In genomic region chr7:18799129-18799528, GRCm38 (mm10) we compare ENCODE assay signal across 23 mouse cellular contexts. TPM values are rescaled to one million over a fixed set of nuclear protein-coding genes. Genes with fewer than 3 reads are reported as not detected.
DNase-seq lines count a peak whose midpoint lies in the region; ATAC-seq and TF ChIP-seq lines count a peak whose summit lies in the region.
"Had no signal": no experiment of that assay in that cellular context is flagged by ENCODE, and none has a peak within 500 bp of the region (broad histone marks: within the 10 kb centered on the region; RNA-seq: fewer than 3 reads in every experiment).

No protein-coding gene starts in this region.

- TF ChIP-seq POLR2A in heart, adult 2 months (IDR thresholded peaks at IDR 0.05; ENCODE audit: insufficient read depth, low read depth, low read length): no peak
- TF ChIP-seq POLR2A in ES-Bruce4 (IDR thresholded peaks at IDR 0.05; ENCODE audit: insufficient read depth, low read length): no peak
- TF ChIP-seq POLR2A in brain, embryonic 14.5 days (IDR thresholded peaks at IDR 0.05; ENCODE audit: borderline replicate concordance, extremely low read depth, insufficient read depth, insufficient read length, poor library complexity, severe bottlenecking): no peak

- 40% methylated on average over 3 of the region's 3 CpGs for WGBS in heart, adult 2 months
- WGBS in liver, postnatal 0 days (ENCODE audit: insufficient replicate concordance): 36% methylated on average over 3 of the region's 3 CpGs
- 41% methylated on average over 3 of the region's 3 CpGs for WGBS in liver, embryonic 11.5 days

- no peaks in the 10 kb centered on the region for H3K9me3 ChIP-seq in liver, postnatal 0 days (ENCODE audit: low read length)
- H3K9me3 ChIP-seq in liver, embryonic 11.5 days (ENCODE audit: control insufficient read depth, low read length): no peaks in the 10 kb centered on the region
- no peaks in the 10 kb centered on the region for H3K9me3 ChIP-seq in ES-Bruce4 (replicated peaks; ENCODE audit: control insufficient read depth, insufficient read depth, low read length, poor library complexity, severe bottlenecking)
- H3K9me3 ChIP-seq: forebrain, embryonic 13.5 days; heart, embryonic 12.5 days; hindbrain, embryonic 15.5 days; limb, embryonic 13.5 days; stomach, embryonic 15.5 days had no signal

- no peak overlapping the region for H3K4me2 ChIP-seq in liver, postnatal 0 days (ENCODE audit: low read depth, low read length)
- H3K4me2 ChIP-seq in liver, embryonic 11.5 days: no peak overlapping the region
- H3K4me2 ChIP-seq: forebrain, embryonic 13.5 days; heart, embryonic 12.5 days; hindbrain, embryonic 15.5 days; limb, embryonic 13.5 days; stomach, embryonic 15.5 days had no signal

- H3K4me3 ChIP-seq in heart, adult 2 months: no peak overlapping the region
- no peak overlapping the region for H3K4me3 ChIP-seq in liver, postnatal 0 days (ENCODE audit: low read depth, low read length)
- H3K4me3 ChIP-seq in liver, embryonic 11.5 days (ENCODE audit: low read depth, low read length): no peak overlapping the region
- H3K4me3 ChIP-seq in ES-Bruce4 (ENCODE audit: low read depth, low read length): no peak overlapping the region
- H3K4me3 ChIP-seq: forebrain, embryonic 13.5 days; heart, embryonic 12.5 days; hindbrain, embryonic 15.5 days; limb, embryonic 13.5 days; stomach, embryonic 15.5 days had no signal

- no peak for TF ChIP-seq EP300 in heart, adult 2 months (IDR thresholded peaks at IDR 0.05; ENCODE audit: insufficient read depth, low read depth, low read length)
- TF ChIP-seq EP300 in liver, postnatal 0 days (IDR thresholded peaks at IDR 0.05; ENCODE audit: low read depth): no peak
- TF ChIP-seq EP300 in ES-Bruce4 (IDR thresholded peaks at IDR 0.05; ENCODE audit: insufficient read depth, low read depth, low read length): no peak

- no peak for DNase-seq in heart, adult 2 months
- no peak for DNase-seq in heart, adult 8-10 months (ENCODE audit: low spot score)
- DNase-seq in liver, postnatal 0 days: no peak
- DNase-seq in liver, embryonic 11.5 days (ENCODE audit: low spot score): no peak
- DNase-seq in brain, embryonic 14.5 days (ENCODE audit: low read depth): no peak
- DNase-seq in cerebellum, adult 9-10 months: no peak
- no peak for DNase-seq in cerebellum, postnatal 10 days
- DNase-seq: cerebellum, adult 8-10 months; right cerebral cortex, postnatal 25 days had no signal

- no peaks in the 10 kb centered on the region for H3K36me3 ChIP-seq in heart, adult 2 months (ENCODE audit: control insufficient read depth, insufficient read depth, low read length)
- H3K36me3 ChIP-seq in liver, postnatal 0 days (replicated peaks; ENCODE audit: insufficient read depth, low read length): no peaks in the 10 kb centered on the region
- H3K36me3 ChIP-seq in liver, embryonic 11.5 days (ENCODE audit: control insufficient read depth, insufficient read depth, low read length): no peaks in the 10 kb centered on the region
- no peaks in the 10 kb centered on the region for H3K36me3 ChIP-seq in ES-Bruce4 (ENCODE audit: control insufficient read depth, insufficient read depth, low read length, poor library complexity, severe bottlenecking)
- H3K36me3 ChIP-seq: heart, embryonic 12.5 days; hindbrain, embryonic 15.5 days; limb, embryonic 13.5 days; stomach, embryonic 15.5 days had no signal

- peak; percentile 53 for TF ChIP-seq CTCF in heart, adult 2 months (IDR thresholded peaks at IDR 0.05)
- peak; percentile 35 for TF ChIP-seq CTCF in liver, postnatal 0 days (IDR thresholded peaks at IDR 0.05; ENCODE audit: low read depth)
- TF ChIP-seq CTCF in ES-Bruce4 (IDR thresholded peaks at IDR 0.05; ENCODE audit: low read depth, low read length): peak; percentile 70
- TF ChIP-seq CTCF in brain, embryonic 14.5 days (IDR thresholded peaks at IDR 0.05; ENCODE audit: borderline replicate concordance, extremely low read depth, insufficient read depth, insufficient read length): peak; percentile 18; the same call in 1 of the 2 replicates

- no peak overlapping the region for H3K27ac ChIP-seq in heart, adult 2 months
- H3K27ac ChIP-seq in liver, postnatal 0 days (ENCODE audit: low read depth): no peak overlapping the region
- no peak overlapping the region for H3K27ac ChIP-seq in liver, embryonic 11.5 days (ENCODE audit: low read depth, low read length)
- H3K27ac ChIP-seq in ES-Bruce4 (ENCODE audit: insufficient read depth, low read length): no peak overlapping the region
- H3K27ac ChIP-seq: forebrain, embryonic 13.5 days; hindbrain, embryonic 15.5 days; limb, embryonic 13.5 days; macrophage; stomach, embryonic 15.5 days had no signal

- no peaks in the 10 kb centered on the region for H3K27me3 ChIP-seq in heart, adult 2 months (ENCODE audit: control insufficient read depth, insufficient read depth, low read length)
- no peaks in the 10 kb centered on the region for H3K27me3 ChIP-seq in liver, postnatal 0 days (ENCODE audit: insufficient read depth, low read length)
- no peaks in the 10 kb centered on the region for H3K27me3 ChIP-seq in liver, embryonic 11.5 days (replicated peaks; ENCODE audit: control insufficient read depth, insufficient read depth, low read length)
- no peaks in the 10 kb centered on the region for H3K27me3 ChIP-seq in ES-Bruce4 (ENCODE audit: control insufficient read depth, insufficient read depth, low read length, poor library complexity, severe bottlenecking)
- H3K27me3 ChIP-seq: forebrain, embryonic 13.5 days; heart, embryonic 12.5 days; hindbrain, embryonic 15.5 days; limb, embryonic 13.5 days; stomach, embryonic 15.5 days had no signal

- no peak for ATAC-seq in liver, postnatal 0 days
- no peak for ATAC-seq in liver, embryonic 11.5 days (replicated peaks; ENCODE audit: low FRiP score)
- ATAC-seq: forebrain, embryonic 13.5 days; midbrain, embryonic 16.5 days had no signal

- no peaks in the 10 kb centered on the region for H3K79me2 ChIP-seq in heart, adult 2 months (replicated peaks; ENCODE audit: control insufficient read depth, insufficient read depth, low read length)

- H3K4me1 ChIP-seq in heart, adult 2 months (ENCODE audit: control insufficient read depth, insufficient read depth, low read length): no peaks in the 10 kb centered on the region
- H3K4me1 ChIP-seq in liver, postnatal 0 days (ENCODE audit: insufficient read depth): no peaks in the 10 kb centered on the region
- H3K4me1 ChIP-seq in liver, embryonic 11.5 days (replicated peaks; ENCODE audit: control insufficient read depth, insufficient read depth, low read length): no peaks in the 10 kb centered on the region
- no peaks in the 10 kb centered on the region for H3K4me1 ChIP-seq in ES-Bruce4 (ENCODE audit: control insufficient read depth, insufficient read depth, low read length)
- H3K4me1 ChIP-seq: forebrain, embryonic 13.5 days; heart, embryonic 12.5 days; hindbrain, embryonic 15.5 days; limb, embryonic 13.5 days; stomach, embryonic 15.5 days had no signal

- no peak overlapping the region for H3K9ac ChIP-seq in heart, adult 2 months (ENCODE audit: low read depth, low read length)
- no peak overlapping the region for H3K9ac ChIP-seq in liver, postnatal 0 days (replicated peaks)
- no peak overlapping the region for H3K9ac ChIP-seq in liver, embryonic 11.5 days (ENCODE audit: low read depth, low read length)
- no peak overlapping the region for H3K9ac ChIP-seq in ES-Bruce4 (ENCODE audit: low read depth, poor library complexity, severe bottlenecking)
- H3K9ac ChIP-seq: forebrain, embryonic 13.5 days; heart, embryonic 12.5 days; hindbrain, embryonic 15.5 days; limb, embryonic 13.5 days; stomach, embryonic 15.5 days had no signal

- intact Hi-C loops in heart, adult 2 months (cut with DNase I): no loop called here

RNA-seq across cellular contexts. Expression of gene Psg19, which starts 0.8 kb away (rescaled TPM):
- not detected for total RNA-seq in heart, adult 2 months (2021)
- not detected in 2 replicates for polyA plus RNA-seq in heart, adult 2 months (2012; rRNA removed)
- total RNA-seq in heart, adult 8-10 months (2022): not detected
- polyA plus RNA-seq in liver, postnatal 0 days (2015; fragmentation: Nextera tagmentation; extraction: Ambion mirVana): not detected in 2 replicates
- polyA plus RNA-seq in liver, embryonic 11.5 days (2014; fragmentation: Nextera tagmentation; extraction: Ambion mirVana): not detected in 2 replicates
- 1.1 TPM in 2 replicates for polyA plus RNA-seq in ES-Bruce4 (2011; ENCODE audit: insufficient read depth, insufficient read length, low read depth, missing spikeins)
- 0.07 TPM in 1 of 2 replicates, not detected in the other for polyA plus RNA-seq in brain, embryonic 14.5 days (2012; rRNA removed)
- total RNA-seq: gastrocnemius, adult 8-10 months; layer of hippocampus, postnatal 25 days had no signal
- polyA plus RNA-seq: embryonic facial prominence, embryonic 14.5 days; forebrain, embryonic 13.5 days; heart, embryonic 12.5 days; hindbrain, embryonic 15.5 days; kidney, embryonic 16.5 days; limb, embryonic 13.5 days; macrophage; midbrain, embryonic 16.5 days; neural tube, embryonic 14.5 days; stomach, embryonic 15.5 days; urinary bladder, adult 2 months had no signal

RNA-seq across cellular contexts. Expression of gene Psg17, which starts 22.3 kb away (rescaled TPM):
- total RNA-seq in heart, adult 2 months (2021): not detected
- polyA plus RNA-seq in heart, adult 2 months (2012; rRNA removed): 0.04 and 0.06 TPM in 2 replicates
- total RNA-seq in heart, adult 8-10 months (2022): not detected
- not detected in 2 replicates for polyA plus RNA-seq in liver, postnatal 0 days (2015; fragmentation: Nextera tagmentation; extraction: Ambion mirVana)
- polyA plus RNA-seq in liver, embryonic 11.5 days (2014; fragmentation: Nextera tagmentation; extraction: Ambion mirVana): 0.08 TPM in 2 replicates
- 1.3 and 1.8 TPM in 2 replicates for polyA plus RNA-seq in ES-Bruce4 (2011; ENCODE audit: insufficient read depth, insufficient read length, low read depth, missing spikeins)
- polyA plus RNA-seq in brain, embryonic 14.5 days (2012; rRNA removed): 0.16 and 0.19 TPM in 2 replicates
- total RNA-seq: gastrocnemius, adult 8-10 months; layer of hippocampus, postnatal 25 days had no signal
- polyA plus RNA-seq: forebrain, embryonic 13.5 days; heart, embryonic 12.5 days; kidney, embryonic 16.5 days; macrophage had no signal

RNA-seq across cellular contexts. Expression of gene Mill2, which starts 40.6 kb away (rescaled TPM):
- total RNA-seq in heart, adult 2 months (2021): 1 to 10 TPM; 7.2 to 8.0 TPM
- polyA plus RNA-seq in heart, adult 2 months (2012; rRNA removed): 5.2 and 9.1 TPM in 2 replicates
- total RNA-seq in heart, adult 8-10 months (2022): 1 to 10 TPM; 5.7 to 7.5 (median 7.0) TPM
- 0.17 and 0.36 TPM in 2 replicates for polyA plus RNA-seq in liver, postnatal 0 days (2015; fragmentation: Nextera tagmentation; extraction: Ambion mirVana)
- polyA plus RNA-seq in liver, embryonic 11.5 days (2014; fragmentation: Nextera tagmentation; extraction: Ambion mirVana): 0.21 and 0.26 TPM in 2 replicates
- polyA plus RNA-seq in ES-Bruce4 (2011; ENCODE audit: insufficient read depth, insufficient read length, low read depth, missing spikeins): 0.35 and 1.1 TPM in 2 replicates
- polyA plus RNA-seq in brain, embryonic 14.5 days (2012; rRNA removed): 0.57 and 0.98 TPM in 2 replicates
- polyA plus RNA-seq: neural tube, embryonic 14.5 days had no signal

Comparison
In these comparisons a context has a peak if more than half of its experiments do, and no peak if none do; other contexts are left out.
1. CTCF ChIP-seq: peak in every context shown above with its lines; median percentile 70 in ES-Bruce4; 53 in heart, adult 2 months; 35 in liver, postnatal 0 days; 18 in brain, embryonic 14.5 days.